Mouse (Mus musculus) neural tube, embryonic 14.5 days (tissue): ENCODE results near the gene Gsta3. TPM values are rescaled to one million over a fixed set of nuclear protein-coding genes. Genes with fewer than 3 reads are reported as not detected.
A peak's percentile ranks its signal among the peaks of the same experiment; 100 is the strongest.
"Not testable (repeated sequence)": the region's sequence is repeated elsewhere in the genome, so short reads cannot be mapped to it uniquely, and the experiment has no call there.

Experiments
- ATAC-seq: fragments of 200-750 bp; cut with Nextera tagmentation; 2 replicates; pipeline ENCODE4 v1.8.0; 2017; ENCODE audit warnings: low read depth, mild to moderate bottlenecking, moderate TSS enrichment, moderate library complexity
- H3K27ac ChIP-seq: fragments of 300-500 bp; sonication (generic); 2 replicates; pipeline ENCODE4 v1.5.1; 2014; ENCODE audit warnings: low read depth, mild to moderate bottlenecking, control low read depth, low read length, moderate library complexity, mixed read lengths
- H3K27me3 ChIP-seq: fragments of 300-500 bp; sonication (generic); 2 replicates; pipeline ENCODE4 v1.6.1; 2014; ENCODE audit warnings: low read length; ENCODE audit not compliant: control insufficient read depth, insufficient read depth
- H3K36me3 ChIP-seq: fragments of 300-500 bp; sonication (generic); 2 replicates; pipeline ENCODE4 v1.6.1; 2014; ENCODE audit warnings: low read length, mixed read lengths; ENCODE audit not compliant: control insufficient read depth, insufficient read depth
- H3K4me1 ChIP-seq: fragments of 300-500 bp; sonication (generic); 2 replicates; pipeline ENCODE4 v1.6.1; 2014; ENCODE audit warnings: low read length; ENCODE audit not compliant: control insufficient read depth, insufficient read depth
- H3K4me2 ChIP-seq: fragments of 300-500 bp; sonication (generic); 2 replicates; pipeline ENCODE4 v1.6.1; 2014; ENCODE audit warnings: mild to moderate bottlenecking, low read depth, low read length, control low read depth
- H3K4me3 ChIP-seq: fragments of 300-500 bp; sonication (generic); 2 replicates; pipeline ENCODE4 v1.5.1; 2014; ENCODE audit warnings: low read depth, low read length, control low read depth, mixed read lengths
- H3K9ac ChIP-seq: fragments of 300-500 bp; sonication (generic); replicated peaks from 2 replicates; pipeline ENCODE4 v1.6.1; 2014; ENCODE audit warnings: low read depth, mild to moderate bottlenecking, control low read depth, low read length, mixed read lengths
- H3K9me3 ChIP-seq: fragments of 300-500 bp; sonication (generic); 2 replicates; pipeline ENCODE4 v1.6.1; 2016; ENCODE audit warnings: low read length; ENCODE audit not compliant: control insufficient read depth
- WGBS: fragments of 180-500 bp; shearing (Covaris S2); extraction: QIAGEN DNeasy Blood & Tissue Kit; methylation state at CpG from one replicate; pipeline ENCODE4 v1.1.7; 2014; 5-methylcytosine and 5-hydroxymethylcytosine counted together
- polyA plus RNA-seq: library from polyadenylated mRNA; unstranded; fragments of >200 nt; fragmentation: Nextera tagmentation; extraction: Ambion mirVana; gene quantifications from 2 replicates; pipeline ENCODE4 v1.2.1, GENCODE M21; 2014

The Gsta3 gene
- polyA plus RNA-seq, 1 experiment from 2014 or later: 0.37 TPM

- Histone ChIP-seq H3K4me3 (no peak overlapping the region), H3K27ac (no peak overlapping the region), H3K27me3 (no peaks in the 10 kb centered on the region), H3K4me2 (no peak overlapping the region), H3K9me3 (no peaks in the 10 kb centered on the region), H3K36me3 (no peaks in the 10 kb centered on the region), H3K4me1 (no peaks in the 10 kb centered on the region), H3K9ac (no peak overlapping the region)
- 84% methylated on average over 8 of the region's 8 CpGs for WGBS
- no peak for ATAC-seq
Measured at GRCm38 (mm10) chr1:21264747-21265146, 24.4 kb downstream of the Gsta3 start.

DNA sequence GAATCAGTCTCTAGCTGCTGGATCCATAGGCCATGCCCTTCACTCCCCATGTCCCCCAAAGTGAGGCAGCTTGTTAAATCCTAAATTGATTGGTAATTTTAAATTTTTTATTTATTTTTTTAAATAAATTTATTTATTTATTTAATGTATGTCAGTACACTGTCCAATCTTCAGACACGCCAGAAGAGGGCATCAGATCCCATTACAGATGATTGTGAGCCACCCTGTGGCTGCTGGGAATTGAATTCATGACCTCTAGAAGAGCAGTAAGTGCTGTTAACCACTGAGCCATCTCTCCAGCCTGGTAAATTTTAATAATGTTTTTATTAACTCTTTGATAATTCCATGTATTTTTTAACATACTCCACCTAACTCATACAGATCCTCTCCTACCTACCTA is 26.4 kb downstream of the Gsta3 start:
- ATAC-seq: no peak
- Histone ChIP-seq H3K9me3 (no peaks in the 10 kb centered on the region), H3K27ac (no peak overlapping the region), H3K4me2 (no peak overlapping the region), H3K36me3 (no peaks in the 10 kb centered on the region), H3K27me3 (no peaks in the 10 kb centered on the region), H3K9ac (no peak overlapping the region), H3K4me1 (no peaks in the 10 kb centered on the region), H3K4me3 (no peak overlapping the region)
- WGBS: 93% methylated on average over 1 of the region's 1 CpGs

GRCm38 (mm10) chr1:21267466-21267865 is 27.1 kb downstream of the Gsta3 start:
- WGBS: 89% methylated on average over 6 of the region's 7 CpGs
- not testable (repeated sequence) for H3K9ac ChIP-seq, H3K9me3 ChIP-seq, H3K27ac ChIP-seq, H3K4me3 ChIP-seq, H3K36me3 ChIP-seq, ATAC-seq, H3K27me3 ChIP-seq, H3K4me2 ChIP-seq, H3K4me1 ChIP-seq

GRCm38 (mm10) chr1:21271343-21272055 is 31.1 kb downstream of the Gsta3 start:
- Histone ChIP-seq H3K4me1 (no peaks in the 10 kb centered on the region), H3K9ac (no peak overlapping the region), H3K36me3 (no peaks in the 10 kb centered on the region), H3K9me3 (no peaks in the 10 kb centered on the region), H3K27me3 (no peaks in the 10 kb centered on the region), H3K4me2 (peak overlapping the region; percentile 40), H3K27ac (no peak overlapping the region), H3K4me3 (no peak overlapping the region)
- peak; percentile 86 for ATAC-seq
- WGBS: 22% methylated on average over 18 of the region's 18 CpGs

DNA sequence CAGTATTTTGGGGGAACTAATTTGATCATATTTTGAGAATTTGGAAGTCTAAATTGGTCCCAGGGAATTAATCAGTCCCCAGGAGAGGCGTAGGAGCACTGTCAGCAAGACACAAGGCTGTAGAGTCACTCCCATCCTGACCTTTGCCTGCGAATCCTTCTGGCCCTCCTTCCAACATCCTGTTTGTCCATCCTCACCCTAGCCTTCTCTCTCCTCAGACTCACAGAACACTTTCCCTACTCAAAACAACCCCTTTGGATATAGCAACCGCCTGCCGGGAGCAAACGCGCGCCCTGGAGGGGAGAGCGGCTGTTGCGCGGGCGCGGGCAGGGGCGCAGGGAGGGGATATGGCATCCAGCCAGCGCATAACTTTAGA is 31.7 kb downstream of the Gsta3 start:
- WGBS: 25% methylated on average over 14 of the region's 14 CpGs
- no peaks in the 10 kb centered on the region for H3K27me3 ChIP-seq
- H3K4me1 ChIP-seq: no peaks in the 10 kb centered on the region
- H3K36me3 ChIP-seq: no peaks in the 10 kb centered on the region
- no peak overlapping the region for H3K27ac ChIP-seq
- no peaks in the 10 kb centered on the region for H3K9me3 ChIP-seq
- H3K9ac ChIP-seq: no peak overlapping the region
- H3K4me2 ChIP-seq: peak overlapping the region; percentile 40
- no peak overlapping the region for H3K4me3 ChIP-seq
- ATAC-seq: no peak

- Histone ChIP-seq H3K4me3 (no peak overlapping the region), H3K9ac (no peak overlapping the region), H3K27me3 (no peaks in the 10 kb centered on the region), H3K36me3 (no peaks in the 10 kb centered on the region), H3K4me1 (no peaks in the 10 kb centered on the region), H3K27ac (no peak overlapping the region), H3K9me3 (no peaks in the 10 kb centered on the region), H3K4me2 (no peak overlapping the region)
- 96% methylated on average over 6 of the region's 6 CpGs for WGBS
- no peak for ATAC-seq
Measured at GRCm38 (mm10) chr1:21273091-21273490, 32.7 kb downstream of the Gsta3 start.

DNA sequence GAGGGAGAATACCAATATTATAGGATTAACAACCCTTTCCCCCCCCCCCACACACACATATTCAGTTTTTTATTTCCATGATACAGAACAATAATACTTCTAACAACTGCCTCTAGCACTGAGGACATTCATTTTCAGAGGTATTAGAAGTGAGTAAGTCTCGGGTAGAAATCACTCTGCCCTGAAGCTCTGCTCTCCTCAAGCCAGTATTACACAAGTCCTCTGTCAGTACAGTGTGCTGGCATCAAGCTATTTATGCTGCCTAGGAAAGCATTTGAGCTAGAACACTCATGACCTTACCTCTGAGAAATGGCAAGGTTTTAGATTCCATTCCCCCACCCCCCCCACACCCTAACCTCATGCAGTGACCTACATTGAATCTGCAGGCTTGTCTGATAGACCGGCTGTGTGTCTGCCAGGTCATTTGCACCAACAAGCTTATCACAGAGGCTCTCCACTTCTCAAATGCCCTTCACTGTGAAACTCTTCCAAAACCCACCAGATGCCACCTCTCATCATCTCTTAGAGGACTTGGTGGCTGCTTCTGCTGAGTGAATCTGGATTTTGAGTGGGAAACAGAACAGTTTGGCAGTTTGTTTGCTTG is 34.1 kb downstream of the Gsta3 start:
- ATAC-seq: no peak
- H3K9ac ChIP-seq: no peak overlapping the region
- no peak overlapping the region for H3K27ac ChIP-seq
- H3K27me3 ChIP-seq: no peaks in the 10 kb centered on the region
- H3K4me3 ChIP-seq: no peak overlapping the region
- no peaks in the 10 kb centered on the region for H3K9me3 ChIP-seq
- no peaks in the 10 kb centered on the region for H3K4me1 ChIP-seq
- H3K4me2 ChIP-seq: no peak overlapping the region
- H3K36me3 ChIP-seq: no peaks in the 10 kb centered on the region
- WGBS: 74% methylated on average over 2 of the region's 2 CpGs

GRCm38 (mm10) chr1:21275366-21275765 is 35.0 kb downstream of the Gsta3 start:
- H3K4me1 ChIP-seq, H3K9me3 ChIP-seq, H3K4me2 ChIP-seq, H3K36me3 ChIP-seq, H3K27me3 ChIP-seq, H3K27ac ChIP-seq, H3K4me3 ChIP-seq, H3K9ac ChIP-seq, ATAC-seq: not testable (repeated sequence)
- WGBS: 96% methylated on average over 5 of the region's 5 CpGs

- H3K4me1 ChIP-seq, H3K36me3 ChIP-seq, H3K27me3 ChIP-seq, H3K27ac ChIP-seq, H3K4me2 ChIP-seq, H3K4me3 ChIP-seq, H3K9me3 ChIP-seq, ATAC-seq, H3K9ac ChIP-seq: not testable (repeated sequence)
- 63% methylated on average over 1 of the region's 2 CpGs for WGBS
Measured at GRCm38 (mm10) chr1:21276158-21276557, 35.8 kb downstream of the Gsta3 start.
